Mouse (Mus musculus): ENCODE data around the gene Rbfox1.

- TF ChIP-seq GATA1 (IDR thresholded peaks at IDR 0.05; ENCODE audit: borderline replicate concordance, low read length) (no peak), FLI1 (IDR thresholded peaks at IDR 0.05; ENCODE audit: low read length) (no peak)
Measured at GRCm38 (mm10) chr16:7407862-7408640, 1522.9 kb downstream of the Rbfox1 start.

Data from megakaryocyte, embryonic 14.5 days (primary cell).